Mouse (Mus musculus): ENCODE measurements around the gene Evpl.

DNA sequence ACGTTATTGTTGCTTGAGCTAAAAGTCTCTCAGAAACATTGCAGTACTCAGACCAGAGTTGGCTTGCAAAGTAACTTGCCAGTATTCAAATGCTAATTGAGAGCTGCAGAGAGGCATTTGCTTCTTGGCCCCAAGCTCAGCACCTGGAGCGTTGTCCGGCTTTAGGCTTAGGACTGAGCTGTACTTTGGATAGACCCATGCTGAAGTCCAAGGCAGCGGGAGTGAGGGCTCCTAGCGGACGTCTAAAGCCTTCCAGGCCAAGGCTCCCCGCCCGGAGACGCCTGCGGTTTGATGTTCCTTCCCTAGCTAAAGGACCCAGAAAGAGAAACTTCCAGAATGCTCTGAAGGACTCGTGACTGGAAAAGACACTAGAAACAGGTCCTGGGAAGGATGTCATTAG is 44.2 kb upstream of the Evpl start:
- TF ChIP-seq POLR2A (IDR thresholded peaks at IDR 0.05; ENCODE audit: low read depth, low read length) (no peak), CTCF (conservative IDR thresholded peaks at IDR 0.05; ENCODE audit: insufficient read depth, insufficient read length, low read depth, low read length) (no peak; the same call in 1 of the 2 replicates)

All from kidney, adult 2 months (tissue).